Mouse (Mus musculus) midbrain, embryonic 13.5 days (tissue): ENCODE results near the gene Neurl1a. TPM values are rescaled to one million over a fixed set of nuclear protein-coding genes. Genes with fewer than 3 reads are reported as not detected.
"Not testable (repeated sequence)": the region's sequence is repeated elsewhere in the genome, so short reads cannot be mapped to it uniquely, and the experiment has no call there.

ENCODE experiments used
- ATAC-seq: fragments of 200-750 bp; cut with Nextera tagmentation; 2 replicates; pipeline ENCODE4 v1.8.0; 2017; ENCODE audit warnings: mild to moderate bottlenecking, moderate TSS enrichment, moderate library complexity
- H3K27ac ChIP-seq: fragments of 300-500 bp; sonication (generic); 2 replicates; pipeline ENCODE4 v1.5.1; 2015; ENCODE audit warnings: inconsistent platforms, mild to moderate bottlenecking, moderate library complexity
- H3K27me3 ChIP-seq: fragments of 300-500 bp; sonication (generic); 2 replicates; pipeline ENCODE4 v1.6.1; 2015; ENCODE audit warnings: mild to moderate bottlenecking, inconsistent platforms
- H3K36me3 ChIP-seq: fragments of 300-500 bp; sonication (generic); 2 replicates; pipeline ENCODE4 v1.6.1; 2015; ENCODE audit warnings: mild to moderate bottlenecking, inconsistent platforms
- H3K4me1 ChIP-seq: fragments of 300-500 bp; sonication (generic); replicated peaks from 2 replicates; pipeline ENCODE4 v1.6.1; 2015; ENCODE audit warnings: inconsistent platforms
- H3K4me2 ChIP-seq: fragments of 300-500 bp; sonication (generic); replicated peaks from 2 replicates; pipeline ENCODE4 v1.6.1; 2015; ENCODE audit warnings: moderate library complexity, mild to moderate bottlenecking, inconsistent platforms
- H3K4me3 ChIP-seq: fragments of 300-500 bp; sonication (generic); replicated peaks from 2 replicates; pipeline ENCODE4 v1.5.1; 2015; ENCODE audit warnings: mild to moderate bottlenecking, inconsistent platforms
- H3K9ac ChIP-seq: fragments of 300-500 bp; sonication (generic); replicated peaks from 2 replicates; pipeline ENCODE4 v1.6.1; 2015; ENCODE audit warnings: mild to moderate bottlenecking, inconsistent platforms
- H3K9me3 ChIP-seq: fragments of 300-500 bp; sonication (generic); 2 replicates; pipeline ENCODE4 v1.6.1; 2016; ENCODE audit warnings: mild to moderate bottlenecking, inconsistent platforms
- WGBS: fragments of 180-500 bp; shearing (Covaris S2); methylation state at CpG from one replicate; pipeline ENCODE4 v1.1.7; 2015; 5-methylcytosine and 5-hydroxymethylcytosine counted together
- polyA plus RNA-seq: library from polyadenylated mRNA; unstranded; fragments of >200 nt; fragmentation: Nextera tagmentation; extraction: Ambion mirVana; gene quantifications from 2 replicates; pipeline ENCODE4 v1.2.1, GENCODE M21; 2015

Gene Neurl1a
- polyA plus RNA-seq, result 4.6 and 5.9 TPM in 2 replicates

DNA sequence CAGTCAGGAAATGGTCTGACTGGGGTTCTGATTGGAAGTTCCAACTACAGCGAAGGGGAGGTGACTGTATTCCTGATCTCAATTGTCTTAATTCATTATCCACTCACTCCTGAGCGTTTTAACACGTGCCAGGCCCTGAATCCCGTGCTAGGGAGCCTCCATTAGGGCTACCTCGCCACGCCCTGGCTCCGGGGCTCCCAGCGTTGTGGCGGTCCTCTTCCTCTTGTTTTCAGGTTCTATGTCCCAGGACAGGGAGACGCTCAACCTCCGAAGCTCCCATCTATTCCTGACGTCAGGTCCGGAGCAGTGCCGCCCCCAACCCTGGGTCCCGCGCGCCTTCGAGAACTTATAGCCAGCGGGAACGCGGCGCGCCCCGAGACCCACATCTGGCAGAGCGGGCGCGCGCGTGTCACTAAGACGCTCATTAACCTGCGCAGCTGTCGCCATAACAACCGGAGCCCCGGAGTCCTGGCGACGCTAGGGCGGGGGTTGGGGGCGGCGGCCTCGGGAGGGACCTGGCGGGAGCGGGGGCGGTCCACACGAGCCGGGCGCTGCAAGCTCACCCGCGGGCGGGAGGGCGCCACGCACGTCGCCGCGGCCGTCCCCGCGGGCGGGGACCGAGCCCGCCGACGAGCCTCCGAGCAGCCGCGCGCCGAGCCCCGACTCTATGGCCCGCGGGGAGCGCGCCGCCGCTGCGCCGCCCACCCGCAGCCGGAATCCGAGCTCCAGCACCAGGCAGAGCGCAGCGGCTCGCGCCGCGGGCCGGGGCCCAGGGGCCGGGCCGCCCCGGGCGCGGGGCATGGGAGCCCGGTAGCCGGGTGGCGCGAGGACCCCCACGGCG, at the start of gene Neurl1a:
Gene Neurl1a (plus strand): TSS at position 390 of the 841 bp plus-strand sequence.
- no peaks in the 10 kb centered on the region for H3K36me3 ChIP-seq
- peak within 1 kb of the TSS; percentile 60 for H3K27ac ChIP-seq
- WGBS, result under 1% methylated on average over 70 of the region's 98 CpGs
- peaks cover 41% of the 10 kb centered on the region for H3K27me3 ChIP-seq
- H3K9me3 ChIP-seq, result peaks cover 4% of the 10 kb centered on the region; the same call in 1 of the 2 replicates
- H3K4me3 ChIP-seq, result peak within 1 kb of the TSS; percentile 72
- H3K9ac ChIP-seq, result peak within 1 kb of the TSS; percentile 77
- peaks cover 19% of the 10 kb centered on the region for H3K4me1 ChIP-seq
- ATAC-seq, result peak; percentile 78
- H3K4me2 ChIP-seq, result peak within 1 kb of the TSS; percentile 98

DNA sequence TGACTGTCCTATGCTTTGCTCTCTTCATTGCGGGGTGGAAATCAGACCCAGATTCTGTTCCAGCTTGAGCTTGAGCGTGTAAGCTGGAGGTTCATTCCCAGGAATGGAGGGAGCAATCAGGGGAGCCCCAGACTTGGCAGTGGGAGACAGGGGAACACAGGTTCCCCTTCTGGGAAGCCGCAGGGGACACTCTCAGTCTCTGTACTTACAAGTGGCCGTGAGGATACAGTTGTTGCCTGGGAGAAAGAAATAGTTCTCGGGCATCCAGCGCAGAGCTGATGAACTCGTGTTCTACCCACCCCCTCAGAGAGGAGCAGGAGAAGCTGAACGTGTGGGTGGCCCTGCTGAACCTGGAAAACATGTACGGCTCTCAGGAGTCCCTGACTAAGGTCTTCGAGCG, 49.8 kb upstream of the Neurl1a start:
- H3K9me3 ChIP-seq, result no peaks in the 10 kb centered on the region
- 91% methylated on average over 11 of the region's 11 CpGs for WGBS
- H3K36me3 ChIP-seq, result peaks cover 97% of the 10 kb centered on the region
- no peak overlapping the region for H3K4me3 ChIP-seq
- no peaks in the 10 kb centered on the region for H3K4me1 ChIP-seq
- H3K4me2 ChIP-seq, result no peak overlapping the region
- no peak overlapping the region for H3K9ac ChIP-seq
- no peaks in the 10 kb centered on the region for H3K27me3 ChIP-seq
- no peak for ATAC-seq
- no peak overlapping the region for H3K27ac ChIP-seq

DNA sequence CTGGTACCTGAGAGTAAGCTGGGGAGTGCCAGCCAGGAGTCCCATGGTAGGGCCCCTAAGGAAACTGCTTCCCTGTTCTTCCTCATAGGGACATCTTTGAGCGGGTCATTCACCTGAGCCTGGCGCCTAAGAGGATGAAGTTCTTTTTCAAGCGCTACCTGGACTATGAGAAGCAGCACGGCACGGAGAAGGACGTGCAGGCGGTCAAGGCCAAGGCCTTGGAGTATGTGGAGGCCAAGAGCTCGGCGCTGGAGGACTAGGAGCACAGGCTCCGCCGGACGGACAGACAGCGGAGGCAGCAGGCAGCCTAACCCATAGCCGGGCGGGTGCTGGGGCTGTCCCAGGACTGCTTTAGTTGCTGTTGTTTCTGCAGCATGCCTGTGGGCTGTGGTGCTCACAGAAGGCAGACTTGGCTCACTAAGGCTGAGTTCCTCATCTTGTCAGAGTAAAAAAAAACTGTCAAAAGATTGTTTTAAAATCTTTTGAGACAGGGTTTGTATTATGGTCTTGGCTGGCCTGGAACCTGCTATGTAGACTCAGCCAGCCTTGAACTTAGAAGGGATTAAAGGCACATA, 48.0 kb upstream of the Neurl1a start:
- no peak overlapping the region for H3K27ac ChIP-seq
- H3K9me3 ChIP-seq, result no peaks in the 10 kb centered on the region
- ATAC-seq, result no peak
- H3K4me3 ChIP-seq, result no peak overlapping the region
- no peak overlapping the region for H3K4me2 ChIP-seq
- H3K36me3 ChIP-seq, result peaks cover 79% of the 10 kb centered on the region
- H3K4me1 ChIP-seq, result no peaks in the 10 kb centered on the region
- 95% methylated on average over 15 of the region's 15 CpGs for WGBS
- H3K9ac ChIP-seq, result no peak overlapping the region
- no peaks in the 10 kb centered on the region for H3K27me3 ChIP-seq

DNA sequence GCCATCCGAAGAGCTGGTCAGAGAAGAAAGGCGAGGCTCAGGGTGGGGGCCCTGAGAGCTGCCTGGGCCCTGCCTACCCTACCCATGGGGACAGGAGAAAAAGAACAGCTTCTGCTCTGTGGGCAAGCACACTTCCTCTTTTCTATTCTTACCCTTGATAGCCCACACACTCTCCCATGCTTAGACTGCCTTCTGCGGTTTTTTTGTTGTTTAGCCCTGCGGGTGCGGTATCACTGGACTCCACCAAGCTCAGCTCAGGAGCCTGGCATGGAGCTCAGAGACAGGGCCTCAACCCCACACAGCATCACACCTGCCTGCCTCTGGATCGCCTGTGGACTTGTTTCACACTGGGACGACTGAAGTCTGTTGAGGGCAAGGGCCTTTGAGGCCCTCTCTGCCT, 45.5 kb upstream of the Neurl1a start:
- Histone ChIP-seq H3K4me3 (no peak overlapping the region), H3K27me3 (peaks cover under 1% of the 10 kb centered on the region), H3K9me3 (no peaks in the 10 kb centered on the region), H3K4me1 (peaks cover 17% of the 10 kb centered on the region), H3K4me2 (no peak overlapping the region), H3K36me3 (peaks cover 53% of the 10 kb centered on the region), H3K27ac (no peak overlapping the region), H3K9ac (no peak overlapping the region)
- ATAC-seq, result no peak
- WGBS, result 91% methylated on average over 7 of the region's 7 CpGs

DNA sequence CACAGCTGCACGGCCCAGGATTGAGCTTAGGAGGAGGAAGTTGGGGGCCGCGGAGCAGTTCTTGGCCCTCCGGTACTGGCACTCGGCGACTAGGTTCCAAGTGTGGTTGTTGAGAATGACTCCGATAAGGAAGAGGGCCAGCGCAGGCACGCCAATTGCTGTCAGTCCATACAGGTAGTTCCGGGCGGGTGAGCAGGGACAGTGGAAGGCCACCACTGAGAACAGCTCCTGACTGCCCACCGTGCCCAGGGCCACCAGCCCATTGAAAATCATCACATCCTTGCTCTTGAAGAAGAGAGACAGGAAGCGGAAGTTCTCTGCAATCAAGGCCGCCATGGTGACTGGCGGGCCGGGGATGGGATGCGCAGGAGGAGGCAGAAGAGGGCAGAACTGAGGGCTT, 43.1 kb upstream of the Neurl1a start:
- no peak overlapping the region for H3K27ac ChIP-seq
- H3K36me3 ChIP-seq, result peaks cover 29% of the 10 kb centered on the region
- no peak overlapping the region for H3K4me3 ChIP-seq
- H3K9me3 ChIP-seq, result no peaks in the 10 kb centered on the region
- H3K9ac ChIP-seq, result no peak overlapping the region
- H3K27me3 ChIP-seq, result peaks cover 10% of the 10 kb centered on the region
- H3K4me2 ChIP-seq, result no peak overlapping the region
- H3K4me1 ChIP-seq, result peaks cover 19% of the 10 kb centered on the region
- 89% methylated on average over 17 of the region's 17 CpGs for WGBS
- ATAC-seq, result no peak

DNA sequence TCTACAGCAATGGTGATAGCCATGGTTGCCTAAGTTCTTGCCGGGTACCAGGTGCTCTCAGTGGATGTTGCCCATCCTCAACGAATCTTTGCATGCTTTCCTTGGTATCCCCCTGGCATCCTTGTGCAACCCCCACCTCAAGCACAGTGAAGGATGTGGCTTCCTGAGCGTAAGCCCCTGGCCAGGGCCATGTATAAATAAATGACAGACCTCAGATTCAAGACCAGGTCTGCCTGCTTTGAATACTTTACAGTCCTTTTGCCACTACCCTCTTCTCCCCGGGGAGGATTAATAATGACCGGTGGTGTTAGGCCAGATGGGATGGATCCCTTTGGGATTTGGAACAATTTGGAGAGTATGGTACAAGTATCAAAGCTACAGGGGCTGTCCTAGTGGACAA, 42.5 kb upstream of the Neurl1a start:
- H3K27ac ChIP-seq, result no peak overlapping the region
- WGBS, result 86% methylated on average over 5 of the region's 5 CpGs
- no peaks in the 10 kb centered on the region for H3K9me3 ChIP-seq

DNA sequence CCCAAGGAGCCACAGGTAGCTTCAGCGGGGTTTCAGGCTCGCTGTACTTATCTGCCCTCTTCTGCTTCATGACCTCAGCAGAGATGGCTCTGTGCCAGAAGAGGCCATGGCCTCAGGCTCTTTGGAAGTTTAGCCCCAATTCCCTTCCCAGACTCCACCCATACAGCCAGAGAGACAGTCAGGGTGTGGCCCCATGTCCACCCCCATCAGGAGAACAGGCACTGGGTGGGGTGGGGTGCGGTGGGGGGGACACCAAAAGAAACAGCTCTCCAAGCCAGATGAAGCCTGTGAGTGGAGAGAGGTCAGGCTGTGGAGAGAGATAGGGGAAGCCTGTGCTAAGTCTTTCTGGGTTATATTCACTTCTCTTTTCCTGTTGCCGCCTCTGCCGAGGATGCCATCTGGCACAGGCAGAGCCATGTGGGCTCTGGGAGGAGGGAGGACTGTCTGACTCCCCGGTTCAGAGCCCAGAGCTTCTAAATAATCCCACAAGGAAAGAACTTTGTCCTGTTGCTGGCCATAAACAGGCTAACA, 41.5 kb upstream of the Neurl1a start:
- peaks cover 14% of the 10 kb centered on the region for H3K36me3 ChIP-seq
- H3K4me3 ChIP-seq, result no peak overlapping the region
- H3K27ac ChIP-seq, result no peak overlapping the region
- H3K9ac ChIP-seq, result no peak overlapping the region; the same call in 1 of the 2 replicates
- peaks cover 10% of the 10 kb centered on the region for H3K27me3 ChIP-seq
- ATAC-seq, result 0 out of 2 replicates have a peak, but pooled peaks have one; percentile 24
- 52% methylated on average over 6 of the region's 6 CpGs for WGBS
- peak overlapping the region; percentile 50 for H3K4me2 ChIP-seq
- no peaks in the 10 kb centered on the region for H3K9me3 ChIP-seq
- H3K4me1 ChIP-seq, result peaks cover 19% of the 10 kb centered on the region

More for the DNA sequence above, 42.5 kb upstream of the Neurl1a start:
- H3K4me2 ChIP-seq, result no peak overlapping the region
- H3K27me3 ChIP-seq, result peaks cover 10% of the 10 kb centered on the region
- H3K36me3 ChIP-seq, result peaks cover 23% of the 10 kb centered on the region
- H3K4me1 ChIP-seq, result peaks cover 19% of the 10 kb centered on the region
- H3K4me3 ChIP-seq, result no peak overlapping the region
- ATAC-seq, result no peak
- H3K9ac ChIP-seq, result no peak overlapping the region

DNA sequence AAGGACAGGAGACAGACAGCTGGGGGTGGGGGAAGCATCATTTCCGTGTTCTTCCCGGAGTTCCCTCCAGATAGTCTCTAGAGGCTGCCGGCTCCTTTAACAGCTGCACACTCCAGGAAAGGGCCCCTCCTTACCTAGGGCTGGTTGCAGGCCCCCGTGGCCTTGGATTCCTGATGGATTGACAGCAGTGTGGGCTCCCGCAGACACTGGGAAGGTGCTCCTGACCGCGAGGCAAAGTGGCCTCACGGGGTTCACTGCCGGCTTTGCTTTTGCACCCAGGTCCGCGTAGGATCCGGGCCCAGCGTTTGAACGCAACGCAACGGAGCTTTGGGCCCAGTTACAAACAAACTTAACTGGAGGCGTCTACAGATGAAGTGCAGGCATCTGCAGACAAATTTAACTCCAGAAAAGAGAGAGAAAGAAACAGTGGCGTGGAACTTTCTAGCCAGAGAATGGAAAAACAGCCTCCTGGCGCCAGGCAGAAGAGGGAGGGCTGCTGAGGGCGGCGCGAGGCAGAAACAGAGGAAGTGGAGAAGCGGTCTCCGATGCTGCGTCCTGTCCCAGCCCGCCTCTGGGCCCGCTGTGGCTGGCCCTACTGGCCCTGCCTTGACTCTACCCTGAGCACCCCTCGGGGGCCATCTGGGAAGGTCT, 40.7 kb upstream of the Neurl1a start, which contains the start of gene Calhm2:
Gene Calhm2 (minus strand): TSS at position 524 of the 651 bp plus-strand sequence.
- Histone ChIP-seq H3K27me3 (peaks cover 10% of the 10 kb centered on the region), H3K4me2 (peak within 1 kb of the TSS; percentile 50), H3K4me1 (peaks cover 19% of the 10 kb centered on the region), H3K9me3 (no peaks in the 10 kb centered on the region), H3K36me3 (0 out of 2 replicates have a peak, but pooled peaks cover 7% of the 10 kb centered on the region), H3K9ac (peak within 1 kb of the TSS; percentile 59), H3K4me3 (peak within 1 kb of the TSS; percentile 18; the same call in 1 of the 2 replicates), H3K27ac (no peak within 1 kb of the TSS)
- peak; percentile 66 for ATAC-seq
- 11% methylated on average over 28 of the region's 28 CpGs for WGBS

DNA sequence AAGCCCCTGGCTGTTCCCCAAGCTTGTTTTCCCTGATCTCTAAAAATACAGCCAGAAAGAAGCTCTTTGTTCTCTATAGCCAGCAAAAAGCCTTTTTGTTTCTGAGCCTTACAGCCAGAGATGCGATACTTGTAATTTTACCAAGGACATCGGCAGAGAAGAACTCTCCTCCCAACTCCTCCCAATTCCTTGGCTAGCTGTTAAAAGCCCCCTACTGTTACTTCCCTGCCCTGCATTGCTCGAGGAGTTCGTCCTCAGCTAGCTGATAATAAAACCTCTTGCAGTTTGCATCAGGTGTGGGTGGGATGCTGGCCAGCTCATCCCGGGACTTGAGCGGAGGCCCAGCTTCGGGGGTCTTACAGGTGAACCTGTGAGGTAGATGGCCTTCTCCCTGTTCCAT, 39.0 kb upstream of the Neurl1a start:
- not testable (repeated sequence) for H3K4me2 ChIP-seq, H3K36me3 ChIP-seq, ATAC-seq, H3K4me3 ChIP-seq, H3K9ac ChIP-seq, H3K9me3 ChIP-seq, H3K27ac ChIP-seq, H3K27me3 ChIP-seq
- 48% methylated on average over 7 of the region's 7 CpGs for WGBS
- peaks cover 19% of the 10 kb centered on the region for H3K4me1 ChIP-seq

DNA sequence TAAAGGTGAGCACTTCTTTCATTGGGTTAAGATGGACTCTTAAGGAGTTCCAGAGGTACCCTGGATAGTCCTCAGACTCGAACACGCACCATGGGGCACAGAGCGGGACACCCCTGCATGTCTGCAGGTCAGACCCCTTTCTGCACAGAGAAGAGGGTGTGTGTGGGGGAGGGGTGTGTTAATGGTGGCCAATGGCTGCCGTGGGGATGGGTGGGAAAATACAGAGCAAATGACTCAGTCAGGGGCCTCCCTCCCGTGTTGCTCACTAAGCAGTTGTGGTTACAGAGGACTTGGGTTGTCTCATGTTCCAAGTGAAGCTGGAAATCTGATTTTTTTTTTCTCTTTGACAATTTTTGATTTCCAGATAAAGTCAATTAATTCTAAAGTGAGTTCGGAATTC, 36.2 kb upstream of the Neurl1a start:
- Histone ChIP-seq H3K27ac (no peak overlapping the region), H3K9ac (no peak overlapping the region), H3K4me3 (no peak overlapping the region), H3K4me1 (peaks cover 10% of the 10 kb centered on the region), H3K27me3 (peaks cover 10% of the 10 kb centered on the region), H3K4me2 (no peak overlapping the region), H3K9me3 (no peaks in the 10 kb centered on the region), H3K36me3 (no peaks in the 10 kb centered on the region)
- ATAC-seq, result no peak
- 85% methylated on average over 6 of the region's 6 CpGs for WGBS

DNA sequence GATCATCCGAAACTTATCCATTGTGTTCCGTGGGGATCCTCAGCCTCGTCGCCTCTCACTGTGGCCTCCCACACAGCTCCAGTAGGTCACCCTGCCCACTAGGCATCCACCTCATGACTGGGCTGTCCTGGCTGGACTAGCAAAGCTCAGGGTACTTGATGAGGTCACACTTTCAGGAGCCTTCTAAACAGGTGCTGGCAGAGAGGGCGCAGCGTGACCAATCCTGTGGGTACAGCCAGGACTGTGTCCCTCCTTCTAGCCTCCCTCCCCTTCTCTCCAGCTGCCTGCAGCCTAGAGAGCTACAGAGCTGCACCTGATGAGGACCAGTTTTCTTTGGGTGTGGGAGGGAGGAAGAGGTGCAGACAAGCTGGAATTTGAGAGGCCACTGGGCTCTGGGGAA, 34.5 kb upstream of the Neurl1a start, which contains the start of gene Calhm1:
Gene Calhm1 (minus strand): TSS at position 101 of the 400 bp plus-strand sequence.
- 93% methylated on average over 6 of the region's 6 CpGs for WGBS
- Histone ChIP-seq H3K4me1 (no peaks in the 10 kb centered on the region), H3K9ac (no peak within 1 kb of the TSS), H3K36me3 (no peaks in the 10 kb centered on the region), H3K27me3 (no peaks in the 10 kb centered on the region), H3K27ac (no peak within 1 kb of the TSS), H3K9me3 (no peaks in the 10 kb centered on the region), H3K4me2 (no peak within 1 kb of the TSS), H3K4me3 (no peak within 1 kb of the TSS)
- ATAC-seq, result no peak
